Mouse (Mus musculus): ENCODE results near the gene Gm20716. TPM values are rescaled to one million over a fixed set of nuclear protein-coding genes. Genes with fewer than 3 reads are reported as not detected.

Gm20716 gene
- polyA plus RNA-seq, 1 experiment, result 32.5 TPM

GRCm38 (mm10) chr2:168205265-168205664 lies 24.9 kb downstream of the Gm20716 start:
- peak overlapping the region; percentile 87 for H3K4me3 ChIP-seq (ENCODE audit: insufficient read depth, low read length)
- TF ChIP-seq CTCF (IDR thresholded peaks at IDR 0.05; ENCODE audit: extremely low read depth, insufficient read depth, low read length), result peak; percentile 98
- TF ChIP-seq POLR2A (IDR thresholded peaks at IDR 0.05; ENCODE audit: extremely low read depth, insufficient read depth, low read length), result no peak
- no peak overlapping the region for H3K27ac ChIP-seq (ENCODE audit: insufficient read depth, low read length)
- peaks cover 9% of the 10 kb centered on the region for H3K4me1 ChIP-seq (ENCODE audit: control insufficient read depth, insufficient read depth, low read length)

- TF ChIP-seq CTCF (IDR thresholded peaks at IDR 0.05; ENCODE audit: extremely low read depth, insufficient read depth, low read length) (no peak), POLR2A (IDR thresholded peaks at IDR 0.05; ENCODE audit: extremely low read depth, insufficient read depth, low read length) (no peak)
- Histone ChIP-seq H3K4me3 (ENCODE audit: insufficient read depth, low read length) (peak overlapping the region; percentile 87), H3K4me1 (ENCODE audit: control insufficient read depth, insufficient read depth, low read length) (peaks cover 10% of the 10 kb centered on the region), H3K27ac (ENCODE audit: insufficient read depth, low read length) (no peak overlapping the region)
Observed at GRCm38 (mm10) chr2:168204476-168204999, 25.6 kb downstream of the Gm20716 start.

GRCm38 (mm10) chr2:168200014-168200691 lies 30.0 kb downstream of the Gm20716 start:
- Histone ChIP-seq H3K4me3 (ENCODE audit: insufficient read depth, low read length) (no peak overlapping the region), H3K4me1 (ENCODE audit: control insufficient read depth, insufficient read depth, low read length) (peaks cover 14% of the 10 kb centered on the region), H3K27ac (ENCODE audit: insufficient read depth, low read length) (no peak overlapping the region)
- TF ChIP-seq CTCF (IDR thresholded peaks at IDR 0.05; ENCODE audit: extremely low read depth, insufficient read depth, low read length) (no peak), POLR2A (IDR thresholded peaks at IDR 0.05; ENCODE audit: extremely low read depth, insufficient read depth, low read length) (no peak)

- Histone ChIP-seq H3K4me1 (ENCODE audit: control insufficient read depth, insufficient read depth, low read length) (peaks cover 12% of the 10 kb centered on the region), H3K4me3 (ENCODE audit: insufficient read depth, low read length) (no peak overlapping the region), H3K27ac (ENCODE audit: insufficient read depth, low read length) (no peak overlapping the region)
- TF ChIP-seq POLR2A (IDR thresholded peaks at IDR 0.05; ENCODE audit: extremely low read depth, insufficient read depth, low read length), result no peak
- TF ChIP-seq CTCF (IDR thresholded peaks at IDR 0.05; ENCODE audit: extremely low read depth, insufficient read depth, low read length), result no peak
Observed at GRCm38 (mm10) chr2:168199476-168199875, 30.7 kb downstream of the Gm20716 start.

- Histone ChIP-seq H3K27ac (ENCODE audit: insufficient read depth, low read length) (no peak overlapping the region), H3K4me3 (ENCODE audit: insufficient read depth, low read length) (no peak overlapping the region), H3K4me1 (ENCODE audit: control insufficient read depth, insufficient read depth, low read length) (peaks cover 13% of the 10 kb centered on the region)
- no peak for TF ChIP-seq POLR2A (IDR thresholded peaks at IDR 0.05; ENCODE audit: extremely low read depth, insufficient read depth, low read length)
- no peak for TF ChIP-seq CTCF (IDR thresholded peaks at IDR 0.05; ENCODE audit: extremely low read depth, insufficient read depth, low read length)
Observed at GRCm38 (mm10) chr2:168198421-168198820, 31.7 kb downstream of the Gm20716 start.

GRCm38 (mm10) chr2:168195721-168196120 lies 34.4 kb downstream of the Gm20716 start:
- H3K4me1 ChIP-seq (ENCODE audit: control insufficient read depth, insufficient read depth, low read length), result peaks cover 14% of the 10 kb centered on the region
- TF ChIP-seq POLR2A (IDR thresholded peaks at IDR 0.05; ENCODE audit: extremely low read depth, insufficient read depth, low read length) (no peak), CTCF (IDR thresholded peaks at IDR 0.05; ENCODE audit: extremely low read depth, insufficient read depth, low read length) (no peak)
- H3K27ac ChIP-seq (ENCODE audit: insufficient read depth, low read length), result no peak overlapping the region
- no peak overlapping the region for H3K4me3 ChIP-seq (ENCODE audit: insufficient read depth, low read length)

- no peak overlapping the region for H3K27ac ChIP-seq (ENCODE audit: insufficient read depth, low read length)
- peaks cover 15% of the 10 kb centered on the region for H3K4me1 ChIP-seq (ENCODE audit: control insufficient read depth, insufficient read depth, low read length)
- H3K4me3 ChIP-seq (ENCODE audit: insufficient read depth, low read length), result no peak overlapping the region
- no peak for TF ChIP-seq POLR2A (IDR thresholded peaks at IDR 0.05; ENCODE audit: extremely low read depth, insufficient read depth, low read length)
- TF ChIP-seq CTCF (IDR thresholded peaks at IDR 0.05; ENCODE audit: extremely low read depth, insufficient read depth, low read length), result no peak
Observed at GRCm38 (mm10) chr2:168193685-168194084, 36.5 kb downstream of the Gm20716 start.

- Histone ChIP-seq H3K27ac (ENCODE audit: insufficient read depth, low read length) (no peak overlapping the region), H3K4me1 (ENCODE audit: control insufficient read depth, insufficient read depth, low read length) (peaks cover 14% of the 10 kb centered on the region), H3K4me3 (ENCODE audit: insufficient read depth, low read length) (no peak overlapping the region)
- no peak for TF ChIP-seq POLR2A (IDR thresholded peaks at IDR 0.05; ENCODE audit: extremely low read depth, insufficient read depth, low read length)
- TF ChIP-seq CTCF (IDR thresholded peaks at IDR 0.05; ENCODE audit: extremely low read depth, insufficient read depth, low read length), result no peak
Observed at GRCm38 (mm10) chr2:168191856-168192255, 38.3 kb downstream of the Gm20716 start.

- H3K4me3 ChIP-seq (ENCODE audit: insufficient read depth, low read length), result no peak overlapping the region
- TF ChIP-seq POLR2A (IDR thresholded peaks at IDR 0.05; ENCODE audit: extremely low read depth, insufficient read depth, low read length) (no peak), CTCF (IDR thresholded peaks at IDR 0.05; ENCODE audit: extremely low read depth, insufficient read depth, low read length) (no peak)
- no peaks in the 10 kb centered on the region for H3K4me1 ChIP-seq (ENCODE audit: control insufficient read depth, insufficient read depth, low read length)
- no peak overlapping the region for H3K27ac ChIP-seq (ENCODE audit: insufficient read depth, low read length)
Observed at GRCm38 (mm10) chr2:168175946-168176345, 54.2 kb downstream of the Gm20716 start.

- H3K4me1 ChIP-seq (ENCODE audit: control insufficient read depth, insufficient read depth, low read length), result no peaks in the 10 kb centered on the region
- no peak for TF ChIP-seq CTCF (IDR thresholded peaks at IDR 0.05; ENCODE audit: extremely low read depth, insufficient read depth, low read length)
- no peak for TF ChIP-seq POLR2A (IDR thresholded peaks at IDR 0.05; ENCODE audit: extremely low read depth, insufficient read depth, low read length)
- no peak overlapping the region for H3K27ac ChIP-seq (ENCODE audit: insufficient read depth, low read length)
- H3K4me3 ChIP-seq (ENCODE audit: insufficient read depth, low read length), result no peak overlapping the region
Observed at GRCm38 (mm10) chr2:168170167-168170685, 59.9 kb downstream of the Gm20716 start.
